Mouse (Mus musculus): ENCODE measurements at regions not wholly inside any gene's neighbourhood (a gene's known extent, or its start where the extent isn't known, plus 50 kb on each side); places are given as distances from the start of the nearest gene placed in this dataset.

DNA sequence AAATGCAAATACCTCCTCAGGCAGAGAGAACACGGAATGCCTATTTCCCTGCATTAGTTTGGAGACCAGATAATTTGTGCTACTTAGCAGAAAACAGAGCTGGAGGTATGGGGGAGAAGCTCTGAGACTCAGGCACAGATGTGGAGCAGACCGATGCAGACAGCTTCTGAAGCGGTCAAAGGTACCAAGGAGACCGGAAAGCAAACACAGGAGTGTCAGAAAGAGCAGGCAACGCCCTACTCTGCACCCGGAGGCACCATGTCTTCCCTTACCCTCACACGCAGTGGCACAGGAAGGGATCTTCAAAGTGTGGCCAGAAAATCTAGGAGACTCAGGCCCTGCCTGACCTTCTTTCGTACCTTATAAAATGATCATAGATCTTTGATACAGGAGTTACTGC is 98.4 kb upstream of the Rybp start:
- no peak for TF ChIP-seq CTCF (IDR thresholded peaks at IDR 0.05; ENCODE audit: insufficient read depth, low read depth, low read length)
- no peak for TF ChIP-seq POLR2A (IDR thresholded peaks at IDR 0.05; ENCODE audit: insufficient read depth, low read depth, low read length)

Data from olfactory bulb, adult 2 months (tissue).